Mouse (Mus musculus) embryonic facial prominence, embryonic 11.5 days (tissue): ENCODE measurements around the gene Rad51ap1. TPM values are rescaled to one million over a fixed set of nuclear protein-coding genes. Genes with fewer than 3 reads are reported as not detected.

ENCODE experiments used
- ATAC-seq: fragments of 200-750 bp; cut with Nextera tagmentation; replicated peaks from 2 replicates; pipeline ENCODE4 v1.8.0; 2017; ENCODE audit warnings: low read depth; ENCODE audit not compliant: insufficient number of reproducible peaks, low FRiP score, low TSS enrichment
- DNase-seq: peaks from one replicate; pipeline ENCODE4 v3.0.0-alpha.2; 2015; ENCODE audit warnings: low spot score
- H3K27ac ChIP-seq: fragments of 300-500 bp; sonication (generic); replicated peaks from 2 replicates; pipeline ENCODE4 v1.5.1; 2014; ENCODE audit warnings: mild to moderate bottlenecking, low read depth, low read length, control low read depth
- H3K27me3 ChIP-seq: fragments of 300-500 bp; sonication (generic); 2 replicates; pipeline ENCODE4 v1.6.1; 2014; ENCODE audit warnings: mild to moderate bottlenecking, low read length, moderate library complexity, mixed read lengths; ENCODE audit not compliant: control insufficient read depth, insufficient read depth
- H3K36me3 ChIP-seq: fragments of 300-500 bp; sonication (generic); replicated peaks from 2 replicates; pipeline ENCODE4 v1.6.1; 2014; ENCODE audit warnings: low read depth, mild to moderate bottlenecking, low read length, moderate library complexity, mixed read lengths; ENCODE audit not compliant: control insufficient read depth, insufficient read depth
- H3K4me1 ChIP-seq: fragments of 300-500 bp; sonication (generic); 2 replicates; pipeline ENCODE4 v1.6.1; 2014; ENCODE audit warnings: low read length, mixed read lengths; ENCODE audit not compliant: control insufficient read depth, insufficient read depth
- H3K4me2 ChIP-seq: fragments of 300-500 bp; sonication (generic); 2 replicates; pipeline ENCODE4 v1.6.1; 2014; ENCODE audit warnings: low read depth, mild to moderate bottlenecking, control low read depth, low read length, moderate library complexity
- H3K4me3 ChIP-seq: fragments of 300-500 bp; sonication (generic); 2 replicates; pipeline ENCODE4 v1.5.1; 2014; ENCODE audit warnings: low read depth, low read length, control low read depth
- H3K9ac ChIP-seq: fragments of 300-500 bp; sonication (generic); replicated peaks from 2 replicates; pipeline ENCODE4 v1.6.1; 2014; ENCODE audit warnings: mild to moderate bottlenecking, control low read depth, low read length
- H3K9me3 ChIP-seq: fragments of 300-500 bp; sonication (generic); replicated peaks from 2 replicates; pipeline ENCODE4 v1.6.1; 2016; ENCODE audit warnings: mild to moderate bottlenecking, low read length, inconsistent platforms, mixed read lengths; ENCODE audit not compliant: control insufficient read depth
- WGBS: fragments of 180-500 bp; shearing (Covaris S2); extraction: QIAGEN DNeasy Blood & Tissue Kit; methylation state at CpG from one replicate; pipeline ENCODE4 v1.1.7; 2014; 5-methylcytosine and 5-hydroxymethylcytosine counted together
- polyA plus RNA-seq: library from polyadenylated mRNA; unstranded; fragments of >200 nt; fragmentation: Nextera tagmentation; extraction: Ambion mirVana; gene quantifications from 2 replicates; pipeline ENCODE4 v1.2.1, GENCODE M21; 2014

The Rad51ap1 gene
- polyA plus RNA-seq, 1 experiment from 2014 or later: 92.6 TPM

GRCm38 (mm10) chr6:126948336-126948735 lies 8.9 kb upstream of the Rad51ap1 start:
- H3K4me2 ChIP-seq: no peak overlapping the region
- no peaks in the 10 kb centered on the region for H3K27me3 ChIP-seq
- peak; percentile 64 for DNase-seq
- no peak for ATAC-seq
- no peaks in the 10 kb centered on the region for H3K36me3 ChIP-seq
- H3K9me3 ChIP-seq: no peaks in the 10 kb centered on the region
- H3K27ac ChIP-seq: no peak overlapping the region
- no peaks in the 10 kb centered on the region for H3K4me1 ChIP-seq
- WGBS: 90% methylated on average over 4 of the region's 4 CpGs
- H3K4me3 ChIP-seq: no peak overlapping the region
- H3K9ac ChIP-seq: no peak overlapping the region

- Histone ChIP-seq H3K36me3 (no peaks in the 10 kb centered on the region), H3K9me3 (no peaks in the 10 kb centered on the region), H3K9ac (no peak overlapping the region), H3K4me3 (peak overlapping the region; percentile 74), H3K27me3 (no peaks in the 10 kb centered on the region), H3K27ac (no peak overlapping the region), H3K4me2 (peak overlapping the region; percentile 55), H3K4me1 (no peaks in the 10 kb centered on the region)
- ATAC-seq (no peak), DNase-seq (peak; percentile 7)
- WGBS: 4% methylated on average over 5 of the region's 5 CpGs
These were observed 1.1 kb upstream of the Rad51ap1 start for GRCm38 (mm10) chr6:126940451-126940850.

GRCm38 (mm10) chr6:126938853-126939486 lies 417 bp downstream of the Rad51ap1 start:
- H3K36me3 ChIP-seq: no peaks in the 10 kb centered on the region
- H3K4me1 ChIP-seq: no peaks in the 10 kb centered on the region
- peak overlapping the region; percentile 79 for H3K9ac ChIP-seq
- no peak overlapping the region for H3K27ac ChIP-seq
- H3K4me3 ChIP-seq: peak overlapping the region; percentile 74
- no peak for DNase-seq
- H3K4me2 ChIP-seq: peak overlapping the region; percentile 82
- no peaks in the 10 kb centered on the region for H3K27me3 ChIP-seq
- peak; percentile 44 for ATAC-seq
- no peaks in the 10 kb centered on the region for H3K9me3 ChIP-seq
- under 1% methylated on average over 31 of the region's 31 CpGs for WGBS

GRCm38 (mm10) chr6:126938047-126938446 lies 1.3 kb downstream of the Rad51ap1 start:
- WGBS: 83% methylated on average over 2 of the region's 2 CpGs
- Histone ChIP-seq H3K36me3 (no peaks in the 10 kb centered on the region), H3K9me3 (no peaks in the 10 kb centered on the region), H3K27ac (no peak overlapping the region), H3K4me1 (no peaks in the 10 kb centered on the region), H3K9ac (no peak overlapping the region), H3K4me2 (peak overlapping the region; percentile 82), H3K4me3 (peak overlapping the region; percentile 74; the same call in 1 of the 2 replicates), H3K27me3 (no peaks in the 10 kb centered on the region)
- ATAC-seq (no peak), DNase-seq (peak; percentile 7)

- no peaks in the 10 kb centered on the region for H3K4me1 ChIP-seq
- H3K27me3 ChIP-seq: no peaks in the 10 kb centered on the region
- no peak for DNase-seq
- no peak overlapping the region for H3K9ac ChIP-seq
- H3K4me2 ChIP-seq: no peak overlapping the region
- H3K36me3 ChIP-seq: no peaks in the 10 kb centered on the region; the same call in 1 of the 2 replicates
- no peak overlapping the region for H3K27ac ChIP-seq
- H3K9me3 ChIP-seq: no peaks in the 10 kb centered on the region
- ATAC-seq: no peak
- 92% methylated on average over 2 of the region's 2 CpGs for WGBS
- no peak overlapping the region for H3K4me3 ChIP-seq
These were observed 6.5 kb downstream of the Rad51ap1 start for GRCm38 (mm10) chr6:126932896-126933295.

GRCm38 (mm10) chr6:126921111-126921881 lies 18.1 kb downstream of the Rad51ap1 start, which contains the start of gene Dyrk4:
Dyrk4 (minus strand) TSS chr6:126921839.
- Histone ChIP-seq H3K9me3 (no peaks in the 10 kb centered on the region), H3K27ac (no peak within 1 kb of the TSS), H3K4me2 (peak within 1 kb of the TSS; percentile 15; the same call in 1 of the 2 replicates), H3K9ac (peak within 1 kb of the TSS; percentile 30), H3K4me1 (no peaks in the 10 kb centered on the region), H3K27me3 (no peaks in the 10 kb centered on the region), H3K36me3 (no peaks in the 10 kb centered on the region), H3K4me3 (no peak within 1 kb of the TSS)
- ATAC-seq (peak; percentile 52; the same call in 1 of the 2 replicates), DNase-seq (peak; percentile 4)
- WGBS: 10% methylated on average over 21 of the region's 21 CpGs

- no peak for DNase-seq
- ATAC-seq: no peak
- no peaks in the 10 kb centered on the region for H3K27me3 ChIP-seq
- no peak overlapping the region for H3K4me3 ChIP-seq
- no peaks in the 10 kb centered on the region for H3K36me3 ChIP-seq
- 81% methylated on average over 5 of the region's 5 CpGs for WGBS
- H3K9ac ChIP-seq: no peak overlapping the region
- no peaks in the 10 kb centered on the region for H3K9me3 ChIP-seq
- no peak overlapping the region for H3K27ac ChIP-seq
- no peaks in the 10 kb centered on the region for H3K4me1 ChIP-seq
- no peak overlapping the region for H3K4me2 ChIP-seq
These were observed 24.5 kb downstream of the Rad51ap1 start for GRCm38 (mm10) chr6:126914928-126915327.

- Histone ChIP-seq H3K4me3 (no peak overlapping the region), H3K9ac (no peak overlapping the region), H3K36me3 (no peaks in the 10 kb centered on the region), H3K9me3 (no peaks in the 10 kb centered on the region), H3K27me3 (no peaks in the 10 kb centered on the region), H3K4me2 (no peak overlapping the region), H3K4me1 (no peaks in the 10 kb centered on the region), H3K27ac (no peak overlapping the region)
- ATAC-seq (no peak), DNase-seq (no peak)
- 71% methylated on average over 4 of the region's 4 CpGs for WGBS
These were observed 28.7 kb downstream of the Rad51ap1 start for GRCm38 (mm10) chr6:126910727-126911126.
